ENCODE assay signal across 19 mouse cellular contexts in genomic region chr15:94489433-94489832, GRCm38 (mm10). TPM values are rescaled to one million over a fixed set of nuclear protein-coding genes. Genes with fewer than 3 reads are reported as not detected.
DNase-seq lines count a peak whose midpoint lies in the region; TF ChIP-seq lines count a peak whose summit lies in the region.
"Had no signal": no experiment of that assay in that cellular context is flagged by ENCODE, and none has a peak within 500 bp of the region (broad histone marks: within the 10 kb centered on the region; RNA-seq: fewer than 3 reads in every experiment).

No protein-coding gene starts in this region.

- no peak for TF ChIP-seq CTCF in MEL (IDR thresholded peaks at IDR 0.05 in 2 of 3, conservative IDR thresholded peaks at IDR 0.05 in 1 of 3; ENCODE audit: control insufficient read depth in 1 of 3, insufficient read depth in 1 of 3, low read depth in 2 of 3, low read length in 3 of 3, poor library complexity in 1 of 3, severe bottlenecking in 1 of 3)

- no peaks in the 10 kb centered on the region for H3K9me3 ChIP-seq in MEL (replicated peaks; ENCODE audit: insufficient read depth, low read length)

- peak; percentile 57 to 61; a peak in 2 of 4 replicates for TF ChIP-seq EP300 in MEL (IDR thresholded peaks at IDR 0.05; ENCODE audit: low read depth in 1 of 2, low read length in 2 of 2)

- no peaks in the 10 kb centered on the region for H3K79me2 ChIP-seq in MEL (ENCODE audit: control insufficient read depth, insufficient read depth, low read length, poor library complexity)

- H3K27me3 ChIP-seq in MEL (ENCODE audit: control insufficient read depth in 1 of 2, insufficient read depth in 2 of 2, low read length in 2 of 2), result no peaks in the 10 kb centered on the region
- H3K27me3 ChIP-seq: CH12.LX, Patski had no signal

- peak overlapping the region; percentile 15; the same call in 1 of the 2 replicates for H3K27ac ChIP-seq in MEL (ENCODE audit: control insufficient read depth, low read depth, low read length)

- no peak overlapping the region for H3K4me3 ChIP-seq in MEL (ENCODE audit: control insufficient read depth in 1 of 2, insufficient read depth in 1 of 2, low read depth in 2 of 2, low read length in 2 of 2)

- peak; percentile 56 for DNase-seq in MEL (ENCODE audit: low read depth, low spot score)
- DNase-seq in ovary, adult 18-20 months (ENCODE audit: low spot score), result no peak
- DNase-seq: adrenal gland, adult 2 months; adrenal gland, adult 8-10 months; adrenal gland, postnatal 10 days; adrenal gland, postnatal 14 days; adrenal gland, postnatal 25 days; adrenal gland, postnatal 36 days; B cell, adult 2 months; cerebellum, adult 11 months; cerebellum, adult 11-12 months; cerebellum, adult 18-20 months; cerebellum, adult 2 months; cerebellum, adult 8-10 months had no signal

- H3K36me3 ChIP-seq in MEL (ENCODE audit: control insufficient read depth in 1 of 2, insufficient read depth in 2 of 2, low read length in 2 of 2), result peaks cover 0 to 5% of the 10 kb centered on the region in 2 experiments; a peak in 2 of 4 replicates
- H3K36me3 ChIP-seq: G1E had no signal

- no peak overlapping the region for H3K9ac ChIP-seq in MEL (ENCODE audit: control insufficient read depth, low read depth, low read length, poor library complexity, severe bottlenecking)

- no peak for TF ChIP-seq POLR2A in MEL (IDR thresholded peaks at IDR 0.05; ENCODE audit: control insufficient read depth in 1 of 2, insufficient read depth in 1 of 2, low read depth in 1 of 2, low read length in 2 of 2, poor library complexity in 1 of 2)

- H3K4me1 ChIP-seq in MEL (ENCODE audit: control insufficient read depth in 1 of 2, insufficient read depth in 2 of 2, low read length in 2 of 2), result peaks cover 4 to 6% of the 10 kb centered on the region in 2 experiments; a peak in 3 of 4 replicates

- no peak for TF ChIP-seq RAD21 in MEL (IDR thresholded peaks at IDR 0.05; ENCODE audit: low read depth, low read length)

TF ChIP-seq in MEL, 35 proteins besides CTCF, POLR2A, EP300 and RAD21:
- TF ChIP-seq ETS1 (IDR thresholded peaks at IDR 0.05; ENCODE audit: low read depth, low read length) (peak; percentile 22; the same call in 1 of the 2 replicates), POLR2AphosphoS5 (IDR thresholded peaks at IDR 0.05; ENCODE audit: borderline replicate concordance, low read depth, low read length) (no peak)

RNA-seq across cellular contexts. Expression of gene Adamts20, which starts 24.2 kb away (rescaled TPM):
- 2.1 TPM in 2 replicates for total RNA-seq in MEL (2012; rRNA removed)
- polyA plus RNA-seq in MEL (2012; ENCODE audit: insufficient read depth in 1 of 2, insufficient read length in 2 of 2, low read depth in 1 of 2, low replicate concordance in 2 of 2, missing spikeins in 1 of 2), result 1 to 10 TPM in 1 of 2 experiments, not detected in 1; 3.6 TPM
- polyA plus RNA-seq: C2C12; CD4-positive, CD25-positive, alpha-beta regulatory T cell, adult 4 months; G1E had no signal

RNA-seq across cellular contexts. Expression of gene Pus7l, which starts 53.9 kb away (rescaled TPM):
- 40.1 and 40.6 TPM in 2 replicates for total RNA-seq in MEL (2012; rRNA removed)
- 10 to 100 TPM; 33.2 to 51.2 TPM for polyA plus RNA-seq in MEL (2012; ENCODE audit: insufficient read depth in 1 of 2, insufficient read length in 2 of 2, low read depth in 1 of 2, low replicate concordance in 2 of 2, missing spikeins in 1 of 2)

RNA-seq across cellular contexts. Expression of gene Irak4, which starts 54.0 kb away (rescaled TPM):
- 6.7 and 7.5 TPM in 2 replicates for total RNA-seq in MEL (2012; rRNA removed)
- polyA plus RNA-seq in MEL (2012; ENCODE audit: insufficient read depth in 1 of 2, insufficient read length in 2 of 2, low read depth in 1 of 2, low replicate concordance in 2 of 2, missing spikeins in 1 of 2), result 1 to 10 TPM in 1 of 2 experiments, not detected in 1; 9.4 TPM
